Mouse (Mus musculus): ENCODE results near the gene Unc13d. TPM values are rescaled to one million over a fixed set of nuclear protein-coding genes. Genes with fewer than 3 reads are reported as not detected.
"Not testable (repeated sequence)": the region's sequence is repeated elsewhere in the genome, so short reads cannot be mapped to it uniquely, and the experiment has no call there.

Gene Unc13d
- polyA plus RNA-seq, 1 experiment: 5.7 TPM

DNA sequence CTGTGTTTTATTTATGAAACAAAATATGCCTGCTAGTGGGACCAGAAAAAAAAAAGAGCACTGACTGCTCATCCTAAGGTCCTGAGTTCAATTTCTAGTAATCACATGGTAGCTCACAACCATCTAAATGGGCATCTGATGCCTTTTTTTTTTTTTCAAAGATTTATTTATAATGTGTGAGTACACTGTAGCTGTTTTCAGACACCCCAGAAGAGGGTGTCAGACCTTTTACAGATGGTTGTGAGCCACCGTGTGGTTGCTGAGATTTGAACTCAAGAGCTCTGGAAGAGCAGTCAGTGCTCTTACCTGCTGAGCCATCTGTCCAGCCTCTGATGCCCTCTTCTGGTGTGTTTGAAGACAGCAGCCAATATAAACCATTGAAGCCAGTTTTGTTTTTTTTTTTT lies 57.2 kb downstream of the Unc13d start:
- H3K27me3 ChIP-seq (ENCODE audit: control insufficient read depth, insufficient read depth, low read length, poor library complexity, severe bottlenecking): no peaks in the 10 kb centered on the region
- H3K4me3 ChIP-seq (ENCODE audit: low read depth, low read length): no peak overlapping the region
- TF ChIP-seq POLR2A (IDR thresholded peaks at IDR 0.05; ENCODE audit: insufficient read depth, low read length) (no peak), EP300 (IDR thresholded peaks at IDR 0.05; ENCODE audit: insufficient read depth, low read depth, low read length) (no peak), CTCF (IDR thresholded peaks at IDR 0.05; ENCODE audit: low read depth, low read length) (no peak)
- no peak overlapping the region for H3K27ac ChIP-seq (ENCODE audit: insufficient read depth, low read length)
- H3K4me1 ChIP-seq (ENCODE audit: control insufficient read depth, insufficient read depth, low read length): no peaks in the 10 kb centered on the region
- H3K36me3 ChIP-seq (ENCODE audit: control insufficient read depth, insufficient read depth, low read length, poor library complexity, severe bottlenecking): peaks cover 18% of the 10 kb centered on the region
- H3K9ac ChIP-seq (ENCODE audit: low read depth, poor library complexity, severe bottlenecking): no peak overlapping the region
- no peaks in the 10 kb centered on the region for H3K9me3 ChIP-seq (replicated peaks; ENCODE audit: control insufficient read depth, insufficient read depth, low read length, poor library complexity, severe bottlenecking)

DNA sequence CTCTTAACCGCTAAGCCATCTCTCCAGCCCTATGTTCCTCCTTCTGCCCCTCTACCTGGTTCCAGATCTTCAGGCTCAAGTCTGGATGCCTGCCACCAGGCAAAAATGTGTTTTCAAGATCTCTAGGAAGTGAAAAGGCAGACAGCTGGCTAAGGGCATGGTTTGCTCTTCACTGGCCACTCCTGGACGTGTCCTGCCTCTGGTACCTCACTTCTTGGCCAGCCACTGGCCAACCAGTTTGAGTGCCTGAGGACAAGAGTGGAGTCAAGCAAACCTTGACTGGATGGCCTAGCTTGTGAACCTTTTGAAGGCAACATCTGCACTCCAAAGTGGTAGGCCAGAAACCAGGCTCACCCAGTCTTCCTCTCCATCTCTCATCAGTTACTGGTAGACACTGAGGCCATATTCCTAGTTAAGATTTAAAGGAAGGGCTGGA lies 57.8 kb downstream of the Unc13d start:
- Histone ChIP-seq H3K9me3 (replicated peaks; ENCODE audit: control insufficient read depth, insufficient read depth, low read length, poor library complexity, severe bottlenecking) (no peaks in the 10 kb centered on the region), H3K36me3 (ENCODE audit: control insufficient read depth, insufficient read depth, low read length, poor library complexity, severe bottlenecking) (peaks cover 18% of the 10 kb centered on the region), H3K4me1 (ENCODE audit: control insufficient read depth, insufficient read depth, low read length) (no peaks in the 10 kb centered on the region), H3K27ac (ENCODE audit: insufficient read depth, low read length) (no peak overlapping the region), H3K9ac (ENCODE audit: low read depth, poor library complexity, severe bottlenecking) (no peak overlapping the region), H3K4me3 (ENCODE audit: low read depth, low read length) (no peak overlapping the region), H3K27me3 (ENCODE audit: control insufficient read depth, insufficient read depth, low read length, poor library complexity, severe bottlenecking) (no peaks in the 10 kb centered on the region)
- TF ChIP-seq POLR2A (IDR thresholded peaks at IDR 0.05; ENCODE audit: insufficient read depth, low read length) (no peak), EP300 (IDR thresholded peaks at IDR 0.05; ENCODE audit: insufficient read depth, low read depth, low read length) (no peak), CTCF (IDR thresholded peaks at IDR 0.05; ENCODE audit: low read depth, low read length) (no peak)

DNA sequence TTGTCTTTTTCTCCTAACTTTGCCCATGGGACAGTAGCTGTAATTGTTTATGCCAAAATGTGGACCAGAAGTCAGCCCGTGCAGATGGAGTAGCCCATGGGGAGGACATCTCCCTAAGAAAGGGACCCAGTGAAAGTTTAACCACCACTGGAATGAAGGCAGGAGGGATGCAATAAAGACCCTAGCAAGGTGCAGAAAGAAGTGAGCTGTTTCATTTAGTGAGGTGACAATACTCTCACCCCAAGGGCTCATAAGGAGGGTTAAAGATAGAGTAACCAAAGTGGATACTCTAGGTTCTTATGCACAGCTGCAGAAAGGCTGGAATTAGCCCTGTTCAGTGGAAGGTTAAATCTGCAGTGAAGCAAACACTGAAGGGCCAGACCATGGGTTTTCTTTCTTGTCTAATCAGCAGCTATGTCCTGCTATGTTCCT lies 58.4 kb downstream of the Unc13d start:
- TF ChIP-seq POLR2A (IDR thresholded peaks at IDR 0.05; ENCODE audit: insufficient read depth, low read length) (no peak), CTCF (IDR thresholded peaks at IDR 0.05; ENCODE audit: low read depth, low read length) (no peak), EP300 (IDR thresholded peaks at IDR 0.05; ENCODE audit: insufficient read depth, low read depth, low read length) (no peak)
- H3K9ac ChIP-seq (ENCODE audit: low read depth, poor library complexity, severe bottlenecking): no peak overlapping the region
- no peaks in the 10 kb centered on the region for H3K27me3 ChIP-seq (ENCODE audit: control insufficient read depth, insufficient read depth, low read length, poor library complexity, severe bottlenecking)
- H3K4me3 ChIP-seq (ENCODE audit: low read depth, low read length): no peak overlapping the region
- no peaks in the 10 kb centered on the region for H3K9me3 ChIP-seq (replicated peaks; ENCODE audit: control insufficient read depth, insufficient read depth, low read length, poor library complexity, severe bottlenecking)
- H3K4me1 ChIP-seq (ENCODE audit: control insufficient read depth, insufficient read depth, low read length): no peaks in the 10 kb centered on the region
- H3K36me3 ChIP-seq (ENCODE audit: control insufficient read depth, insufficient read depth, low read length, poor library complexity, severe bottlenecking): peaks cover 18% of the 10 kb centered on the region
- H3K27ac ChIP-seq (ENCODE audit: insufficient read depth, low read length): no peak overlapping the region

DNA sequence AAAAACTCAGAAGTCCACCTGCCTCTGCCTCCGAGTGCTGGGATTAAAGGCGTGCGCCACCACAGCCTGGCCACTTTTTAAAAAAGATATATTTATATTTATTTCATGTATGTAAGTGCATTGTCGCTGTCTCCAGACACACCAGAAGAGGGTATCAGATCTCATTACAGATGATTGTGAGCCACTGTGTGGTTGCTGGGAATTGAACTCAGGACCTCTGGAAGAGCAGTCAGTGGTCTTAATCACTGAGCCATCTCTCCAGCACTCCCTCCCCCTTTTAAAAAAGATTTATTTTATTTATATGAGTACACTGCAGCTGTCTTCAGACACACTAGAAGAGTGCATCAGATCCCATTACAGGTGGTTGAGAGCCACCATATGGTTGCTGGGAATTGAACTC lies 58.9 kb downstream of the Unc13d start:
- not testable (repeated sequence) for H3K9me3 ChIP-seq (replicated peaks; ENCODE audit: control insufficient read depth, insufficient read depth, low read length, poor library complexity, severe bottlenecking); H3K4me1 ChIP-seq (ENCODE audit: control insufficient read depth, insufficient read depth, low read length); H3K4me3 ChIP-seq (ENCODE audit: low read depth, low read length); H3K27me3 ChIP-seq (ENCODE audit: control insufficient read depth, insufficient read depth, low read length, poor library complexity, severe bottlenecking); H3K9ac ChIP-seq (ENCODE audit: low read depth, poor library complexity, severe bottlenecking); H3K27ac ChIP-seq (ENCODE audit: insufficient read depth, low read length)
- H3K36me3 ChIP-seq (ENCODE audit: control insufficient read depth, insufficient read depth, low read length, poor library complexity, severe bottlenecking): peaks cover 18% of the 10 kb centered on the region

DNA sequence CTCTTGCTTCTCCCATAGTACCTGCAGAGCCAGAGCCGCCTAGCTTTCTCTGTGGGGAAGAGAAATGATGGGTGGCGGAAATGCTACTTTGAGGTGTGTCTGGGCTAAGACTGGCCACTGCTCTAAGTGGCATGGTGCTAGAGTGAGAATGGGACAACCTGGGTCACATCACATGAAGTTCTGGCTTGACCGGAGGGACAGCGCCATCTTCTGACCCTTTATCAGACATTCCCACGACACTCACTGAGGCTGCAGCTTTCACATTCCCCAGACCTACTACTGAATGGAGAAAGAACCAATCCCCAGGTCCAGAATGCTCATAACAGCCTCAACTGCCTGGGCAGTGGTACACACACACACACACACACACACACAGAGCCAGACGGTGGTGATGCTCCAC lies 59.7 kb downstream of the Unc13d start:
- TF ChIP-seq EP300 (IDR thresholded peaks at IDR 0.05; ENCODE audit: insufficient read depth, low read depth, low read length) (0 out of 2 replicates have a peak, but pooled peaks have one; percentile 44), CTCF (IDR thresholded peaks at IDR 0.05; ENCODE audit: low read depth, low read length) (peak; percentile 96), POLR2A (IDR thresholded peaks at IDR 0.05; ENCODE audit: insufficient read depth, low read length) (no peak)
- Histone ChIP-seq H3K27me3 (ENCODE audit: control insufficient read depth, insufficient read depth, low read length, poor library complexity, severe bottlenecking) (no peaks in the 10 kb centered on the region), H3K27ac (ENCODE audit: insufficient read depth, low read length) (no peak overlapping the region), H3K9ac (ENCODE audit: low read depth, poor library complexity, severe bottlenecking) (0 out of 2 replicates have a peak overlapping the region, but pooled peaks have one; percentile 17), H3K9me3 (replicated peaks; ENCODE audit: control insufficient read depth, insufficient read depth, low read length, poor library complexity, severe bottlenecking) (no peaks in the 10 kb centered on the region), H3K4me3 (ENCODE audit: low read depth, low read length) (peak overlapping the region; percentile 65), H3K4me1 (ENCODE audit: control insufficient read depth, insufficient read depth, low read length) (no peaks in the 10 kb centered on the region), H3K36me3 (ENCODE audit: control insufficient read depth, insufficient read depth, low read length, poor library complexity, severe bottlenecking) (peaks cover 12% of the 10 kb centered on the region)

DNA sequence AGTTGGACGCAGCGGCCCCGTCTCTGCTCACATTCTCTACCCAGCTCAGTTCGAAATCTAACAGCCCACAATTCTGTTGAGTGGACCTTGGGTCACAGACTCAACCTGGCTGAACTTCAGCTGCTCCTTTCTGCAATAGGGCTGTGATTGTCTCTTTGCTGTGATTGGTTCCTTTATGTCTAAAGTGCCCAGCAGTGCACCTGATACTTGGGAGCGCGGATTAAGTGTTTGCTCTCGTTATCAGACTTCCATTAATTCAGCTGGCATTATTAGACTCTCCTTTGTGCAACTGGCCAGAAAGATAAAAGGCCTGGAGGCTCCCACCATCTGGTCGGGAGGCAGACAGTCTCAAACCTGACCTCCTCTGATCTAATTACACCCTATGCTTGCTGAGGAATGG lies 62.9 kb downstream of the Unc13d start:
- H3K4me1 ChIP-seq (ENCODE audit: control insufficient read depth, insufficient read depth, low read length): no peaks in the 10 kb centered on the region
- no peak overlapping the region for H3K27ac ChIP-seq (ENCODE audit: insufficient read depth, low read length)
- H3K36me3 ChIP-seq (ENCODE audit: control insufficient read depth, insufficient read depth, low read length, poor library complexity, severe bottlenecking): peaks cover 8% of the 10 kb centered on the region
- H3K9me3 ChIP-seq (replicated peaks; ENCODE audit: control insufficient read depth, insufficient read depth, low read length, poor library complexity, severe bottlenecking): no peaks in the 10 kb centered on the region
- TF ChIP-seq CTCF (IDR thresholded peaks at IDR 0.05; ENCODE audit: low read depth, low read length) (no peak), POLR2A (IDR thresholded peaks at IDR 0.05; ENCODE audit: insufficient read depth, low read length) (no peak), EP300 (IDR thresholded peaks at IDR 0.05; ENCODE audit: insufficient read depth, low read depth, low read length) (no peak)
- no peaks in the 10 kb centered on the region for H3K27me3 ChIP-seq (ENCODE audit: control insufficient read depth, insufficient read depth, low read length, poor library complexity, severe bottlenecking)
- H3K9ac ChIP-seq (ENCODE audit: low read depth, poor library complexity, severe bottlenecking): no peak overlapping the region
- H3K4me3 ChIP-seq (ENCODE audit: low read depth, low read length): no peak overlapping the region

Data from ES-Bruce4 (cell line).